ENCODE assay signal across 15 mouse cellular contexts in the genomic region with DNA sequence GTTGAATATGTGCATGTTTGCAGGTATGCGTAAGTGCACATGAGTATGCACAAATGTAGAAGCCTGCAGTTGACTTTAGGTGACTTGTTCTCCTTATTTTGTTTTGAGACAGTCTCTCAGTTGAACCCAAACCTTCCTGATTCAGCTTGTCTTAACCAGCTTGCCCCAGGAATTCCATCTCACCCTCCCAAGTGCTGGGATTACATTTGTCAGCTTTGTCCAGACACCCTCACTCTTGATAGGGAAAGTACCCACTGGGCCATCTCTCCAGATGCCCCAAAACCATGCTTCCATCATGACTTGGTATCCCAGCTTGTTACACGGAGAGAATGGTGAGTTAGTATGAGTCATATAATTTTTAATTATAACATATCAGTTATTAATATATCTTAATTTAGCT. TPM values are rescaled to one million over a fixed set of nuclear protein-coding genes. Genes with fewer than 3 reads are reported as not detected.
DNase-seq lines count a peak whose midpoint lies in the region; ATAC-seq and TF ChIP-seq lines count a peak whose summit lies in the region.
"Had no signal": no experiment of that assay in that cellular context is flagged by ENCODE, and none has a peak within 500 bp of the region (broad histone marks: within the 10 kb centered on the region; RNA-seq: fewer than 3 reads in every experiment).

No protein-coding gene starts in this region.

- peak overlapping the region; percentile 22 to 55; a peak in 2 of 4 replicates for H3K27ac ChIP-seq in heart, embryonic 14.5 days (replicated peaks in 1 of 2; ENCODE audit: control insufficient read depth in 1 of 2, insufficient read depth in 1 of 2, low read depth in 2 of 2, low read length in 2 of 2)
- H3K27ac ChIP-seq in layer of hippocampus, adult 2 months: 0 out of 2 replicates have a peak overlapping the region, but pooled peaks have one; percentile 14
- peak overlapping the region; percentile 47; the same call in 1 of the 2 replicates for H3K27ac ChIP-seq in intestine, embryonic 14.5 days (ENCODE audit: low read depth)
- H3K27ac ChIP-seq in left cerebral cortex, adult 2 months: no peak overlapping the region
- H3K27ac ChIP-seq: embryonic facial prominence, embryonic 15.5 days; hindbrain, embryonic 15.5 days; liver, embryonic 15.5 days had no signal

- WGBS in heart, embryonic 14.5 days: 74% methylated on average over 2 of the region's 2 CpGs
- 92% methylated on average over 2 of the region's 2 CpGs for WGBS in intestine, embryonic 14.5 days

- no peak for ATAC-seq in heart, embryonic 14.5 days (ENCODE audit: insufficient number of reproducible peaks, insufficient read depth, low FRiP score, low read depth)
- no peak for ATAC-seq in intestine, embryonic 14.5 days (replicated peaks; ENCODE audit: low FRiP score, low TSS enrichment, low read depth)
- ATAC-seq: forebrain, embryonic 14.5 days had no signal

- no peak overlapping the region for H3K9ac ChIP-seq in heart, embryonic 14.5 days (ENCODE audit: low read length)
- H3K9ac ChIP-seq in intestine, embryonic 14.5 days (ENCODE audit: low read length): no peak overlapping the region
- H3K9ac ChIP-seq: embryonic facial prominence, embryonic 15.5 days; hindbrain, embryonic 15.5 days; liver, embryonic 15.5 days had no signal

- H3K27me3 ChIP-seq in heart, embryonic 14.5 days (ENCODE audit: control insufficient read depth, insufficient read depth, low read length): no peaks in the 10 kb centered on the region
- H3K27me3 ChIP-seq in intestine, embryonic 14.5 days (replicated peaks; ENCODE audit: control insufficient read depth, insufficient read depth, low read length): no peaks in the 10 kb centered on the region
- H3K27me3 ChIP-seq: embryonic facial prominence, embryonic 15.5 days; hindbrain, embryonic 15.5 days; liver, embryonic 15.5 days had no signal

- H3K4me1 ChIP-seq in heart, embryonic 14.5 days (ENCODE audit: control insufficient read depth in 2 of 2, insufficient read depth in 2 of 2, low read length in 2 of 2): peaks cover 21 to 39% of the 10 kb centered on the region in 2 experiments
- H3K4me1 ChIP-seq in intestine, embryonic 14.5 days (replicated peaks; ENCODE audit: control insufficient read depth, insufficient read depth, low read length): peaks cover 17% of the 10 kb centered on the region; the same call in 1 of the 2 replicates

- TF ChIP-seq CTCF in layer of hippocampus, adult 2 months (conservative IDR thresholded peaks at IDR 0.05): no peak
- TF ChIP-seq CTCF in left cerebral cortex, adult 2 months (IDR thresholded peaks at IDR 0.05): no peak

- H3K9me3 ChIP-seq in heart, embryonic 14.5 days (ENCODE audit: control insufficient read depth, low read length): no peaks in the 10 kb centered on the region
- H3K9me3 ChIP-seq in intestine, embryonic 14.5 days (ENCODE audit: control insufficient read depth, low read length): no peaks in the 10 kb centered on the region
- H3K9me3 ChIP-seq: embryonic facial prominence, embryonic 15.5 days; hindbrain, embryonic 15.5 days; liver, embryonic 15.5 days had no signal

- H3K4me3 ChIP-seq in heart, embryonic 14.5 days (ENCODE audit: control insufficient read depth in 1 of 2, insufficient read depth in 1 of 2, low read depth in 1 of 2, low read length in 2 of 2): no peak overlapping the region
- no peak overlapping the region for H3K4me3 ChIP-seq in layer of hippocampus, adult 2 months
- no peak overlapping the region for H3K4me3 ChIP-seq in intestine, embryonic 14.5 days (ENCODE audit: low read depth, low read length)
- no peak overlapping the region for H3K4me3 ChIP-seq in left cerebral cortex, adult 2 months
- H3K4me3 ChIP-seq: embryonic facial prominence, embryonic 15.5 days; hindbrain, embryonic 15.5 days; liver, embryonic 15.5 days had no signal

- no peak overlapping the region for H3K4me2 ChIP-seq in heart, embryonic 14.5 days (ENCODE audit: low read length)
- no peak overlapping the region for H3K4me2 ChIP-seq in intestine, embryonic 14.5 days (ENCODE audit: low read length)
- H3K4me2 ChIP-seq: embryonic facial prominence, embryonic 15.5 days; hindbrain, embryonic 15.5 days; liver, embryonic 15.5 days had no signal

- peaks cover 11% of the 10 kb centered on the region for H3K36me3 ChIP-seq in heart, embryonic 14.5 days (ENCODE audit: control insufficient read depth, insufficient read depth, low read length)
- peaks cover 4% of the 10 kb centered on the region; the same call in 1 of the 2 replicates for H3K36me3 ChIP-seq in intestine, embryonic 14.5 days (ENCODE audit: control insufficient read depth, insufficient read depth, low read length)
- H3K36me3 ChIP-seq: hindbrain, embryonic 15.5 days had no signal

- intact Hi-C loops in heart, postnatal 25 days (cut with DNase I): loop anchor here (5.0 kb wide), 1 partner anchor 201 kb away; no protein-coding TSS in a partner anchor
- intact Hi-C loops in left cerebral cortex, adult 2 months (cut with DNase I): no loop called here

- DNase-seq in heart, postnatal 25 days (ENCODE audit: low spot score): no peak
- DNase-seq in layer of hippocampus, adult 2 months (ENCODE audit: low spot score in 2 of 2): no peak
- DNase-seq in layer of hippocampus, adult 9-10 months (ENCODE audit: low spot score): no peak
- DNase-seq in NIH3T3 (ENCODE audit: low read depth): peak; percentile 10
- no peak for DNase-seq in intestine, embryonic 14.5 days (ENCODE audit: low spot score)
- DNase-seq in adrenal gland, postnatal 4 days (ENCODE audit: low spot score in 2 of 2): no peak
- DNase-seq in left cerebral cortex, adult 2 months (ENCODE audit: extremely low spot score in 1 of 2, low spot score in 2 of 2): no peak
- DNase-seq: cerebellum, adult 8-10 months; layer of hippocampus, postnatal 36 days; left cerebral cortex, postnatal 4 days had no signal

RNA-seq across cellular contexts. Expression of gene Hmg20a, which starts 44.6 kb away (rescaled TPM):
- polyA plus RNA-seq in heart, embryonic 14.5 days (2014; fragmentation: Nextera tagmentation; extraction: Ambion mirVana): 58.5 and 62.2 TPM in 2 replicates
- total RNA-seq in heart, postnatal 25 days (2021): 10 to 100 TPM; 20.0 to 24.2 TPM
- total RNA-seq in layer of hippocampus, adult 2 months (2021): 10 to 100 TPM; 78.8 to 81.6 TPM
- polyA plus RNA-seq in intestine, embryonic 14.5 days (2014; fragmentation: Nextera tagmentation; extraction: Ambion mirVana): 52.2 and 59.9 TPM in 2 replicates
- 10 to 100 TPM; 55.8 to 59.0 TPM for total RNA-seq in adrenal gland, postnatal 4 days (2021)
- total RNA-seq in left cerebral cortex, adult 2 months (2021): 10 to 100 TPM; 66.1 to 70.1 TPM

RNA-seq across cellular contexts. Expression of gene Peak1, which starts 45.2 kb away (rescaled TPM):
- 18.8 and 22.4 TPM in 2 replicates for polyA plus RNA-seq in heart, embryonic 14.5 days (2014; fragmentation: Nextera tagmentation; extraction: Ambion mirVana)
- 10 to 100 TPM; 35.1 to 38.0 TPM for total RNA-seq in heart, postnatal 25 days (2021)
- 10 to 100 TPM; 56.1 to 59.2 TPM for total RNA-seq in layer of hippocampus, adult 2 months (2021)
- 14.4 and 15.8 TPM in 2 replicates for polyA plus RNA-seq in intestine, embryonic 14.5 days (2014; fragmentation: Nextera tagmentation; extraction: Ambion mirVana)
- total RNA-seq in adrenal gland, postnatal 4 days (2021): 10 to 100 TPM; 52.5 to 54.8 TPM
- total RNA-seq in left cerebral cortex, adult 2 months (2021): 10 to 100 TPM; 36.7 TPM
